Mouse (Mus musculus): ENCODE results near the gene Tmem121b. TPM values are rescaled to one million over a fixed set of nuclear protein-coding genes. Genes with fewer than 3 reads are reported as not detected.
A peak's percentile ranks its signal among the peaks of the same experiment; 100 is the strongest.

Gene Tmem121b
- polyA plus RNA-seq, 1 experiment from 2014 or later: not detected

GRCm38 (mm10) chr6:120488647-120489046 is 5.0 kb downstream of the Tmem121b start:
- Histone ChIP-seq H3K27ac (ENCODE audit: low read depth) (no peak overlapping the region), H3K9ac (replicated peaks) (no peak overlapping the region), H3K9me3 (ENCODE audit: low read length) (no peaks in the 10 kb centered on the region), H3K4me2 (ENCODE audit: low read depth, low read length) (no peak overlapping the region), H3K4me1 (ENCODE audit: insufficient read depth) (peaks cover 38% of the 10 kb centered on the region), H3K4me3 (ENCODE audit: low read depth, low read length) (no peak overlapping the region), H3K36me3 (replicated peaks; ENCODE audit: insufficient read depth, low read length) (peaks cover 3% of the 10 kb centered on the region; the same call in 1 of the 2 replicates), H3K27me3 (ENCODE audit: insufficient read depth, low read length) (peaks cover 29% of the 10 kb centered on the region)
- ATAC-seq (no peak), DNase-seq (no peak)
- 34% methylated on average over 3 of the region's 3 CpGs for WGBS (ENCODE audit: insufficient replicate concordance)
- no peak for TF ChIP-seq EP300 (IDR thresholded peaks at IDR 0.05; ENCODE audit: low read depth)
- no peak for TF ChIP-seq CTCF (IDR thresholded peaks at IDR 0.05; ENCODE audit: low read depth)

- H3K9me3 ChIP-seq (ENCODE audit: low read length): no peaks in the 10 kb centered on the region
- peak overlapping the region; percentile 23; the same call in 1 of the 2 replicates for H3K4me2 ChIP-seq (ENCODE audit: low read depth, low read length)
- peaks cover 4% of the 10 kb centered on the region; the same call in 1 of the 2 replicates for H3K27me3 ChIP-seq (ENCODE audit: insufficient read depth, low read length)
- H3K36me3 ChIP-seq (replicated peaks; ENCODE audit: insufficient read depth, low read length): peaks cover 22% of the 10 kb centered on the region
- WGBS (ENCODE audit: insufficient replicate concordance): 28% methylated on average over 8 of the region's 8 CpGs
- ATAC-seq (no peak), DNase-seq (no peak)
- no peak overlapping the region for H3K27ac ChIP-seq (ENCODE audit: low read depth)
- H3K4me1 ChIP-seq (ENCODE audit: insufficient read depth): peaks cover 27% of the 10 kb centered on the region
- no peak overlapping the region for H3K9ac ChIP-seq (replicated peaks)
- peak; percentile 33 for TF ChIP-seq CTCF (IDR thresholded peaks at IDR 0.05; ENCODE audit: low read depth)
- TF ChIP-seq EP300 (IDR thresholded peaks at IDR 0.05; ENCODE audit: low read depth): no peak
- no peak overlapping the region for H3K4me3 ChIP-seq (ENCODE audit: low read depth, low read length)
Measured at GRCm38 (mm10) chr6:120486051-120486510, 7.5 kb downstream of the Tmem121b start.

GRCm38 (mm10) chr6:120485038-120485437 is 8.6 kb downstream of the Tmem121b start:
- no peak overlapping the region for H3K4me3 ChIP-seq (ENCODE audit: low read depth, low read length)
- no peak overlapping the region for H3K4me2 ChIP-seq (ENCODE audit: low read depth, low read length)
- no peaks in the 10 kb centered on the region for H3K9me3 ChIP-seq (ENCODE audit: low read length)
- DNase-seq (peak; percentile 55), ATAC-seq (peak; percentile 71)
- TF ChIP-seq CTCF (IDR thresholded peaks at IDR 0.05; ENCODE audit: low read depth) (no peak), EP300 (IDR thresholded peaks at IDR 0.05; ENCODE audit: low read depth) (no peak)
- 34% methylated on average over 3 of the region's 3 CpGs for WGBS (ENCODE audit: insufficient replicate concordance)
- peaks cover 30% of the 10 kb centered on the region for H3K36me3 ChIP-seq (replicated peaks; ENCODE audit: insufficient read depth, low read length)
- H3K4me1 ChIP-seq (ENCODE audit: insufficient read depth): peaks cover 30% of the 10 kb centered on the region
- no peak overlapping the region for H3K27ac ChIP-seq (ENCODE audit: low read depth)
- H3K27me3 ChIP-seq (ENCODE audit: insufficient read depth, low read length): no peaks in the 10 kb centered on the region
- H3K9ac ChIP-seq (replicated peaks): no peak overlapping the region

- ATAC-seq (peak; percentile 52; the same call in 1 of the 2 replicates), DNase-seq (peak; percentile 72)
- peaks cover 47% of the 10 kb centered on the region for H3K36me3 ChIP-seq (replicated peaks; ENCODE audit: insufficient read depth, low read length)
- no peaks in the 10 kb centered on the region for H3K9me3 ChIP-seq (ENCODE audit: low read length)
- H3K27me3 ChIP-seq (ENCODE audit: insufficient read depth, low read length): no peaks in the 10 kb centered on the region
- WGBS (ENCODE audit: insufficient replicate concordance): 35% methylated on average over 8 of the region's 8 CpGs
- no peak overlapping the region for H3K27ac ChIP-seq (ENCODE audit: low read depth)
- TF ChIP-seq CTCF (IDR thresholded peaks at IDR 0.05; ENCODE audit: low read depth) (peak; percentile 78), EP300 (IDR thresholded peaks at IDR 0.05; ENCODE audit: low read depth) (no peak)
- H3K4me1 ChIP-seq (ENCODE audit: insufficient read depth): peaks cover 36% of the 10 kb centered on the region
- no peak overlapping the region for H3K4me3 ChIP-seq (ENCODE audit: low read depth, low read length)
- H3K9ac ChIP-seq (replicated peaks): no peak overlapping the region
- H3K4me2 ChIP-seq (ENCODE audit: low read depth, low read length): no peak overlapping the region
Measured at GRCm38 (mm10) chr6:120483211-120483626, 10.4 kb downstream of the Tmem121b start.

- no peak for DNase-seq
- TF ChIP-seq CTCF (IDR thresholded peaks at IDR 0.05; ENCODE audit: low read depth): no peak
- TF ChIP-seq EP300 (IDR thresholded peaks at IDR 0.05; ENCODE audit: low read depth): no peak
- H3K36me3 ChIP-seq (replicated peaks; ENCODE audit: insufficient read depth, low read length): peaks cover 51% of the 10 kb centered on the region
- no peak overlapping the region for H3K4me2 ChIP-seq (ENCODE audit: low read depth, low read length)
- H3K4me1 ChIP-seq (ENCODE audit: insufficient read depth): peaks cover 36% of the 10 kb centered on the region
- no peaks in the 10 kb centered on the region for H3K27me3 ChIP-seq (ENCODE audit: insufficient read depth, low read length)
- H3K27ac ChIP-seq (ENCODE audit: low read depth): no peak overlapping the region
- H3K4me3 ChIP-seq (ENCODE audit: low read depth, low read length): no peak overlapping the region
- 0 out of 2 replicates have a peak, but pooled peaks have one; percentile 2 for ATAC-seq
- 43% methylated on average over 6 of the region's 6 CpGs for WGBS (ENCODE audit: insufficient replicate concordance)
- H3K9ac ChIP-seq (replicated peaks): no peak overlapping the region
- H3K9me3 ChIP-seq (ENCODE audit: low read length): no peaks in the 10 kb centered on the region
Measured at GRCm38 (mm10) chr6:120482756-120483155, 10.9 kb downstream of the Tmem121b start.

- WGBS (ENCODE audit: insufficient replicate concordance): 92% methylated on average over 14 of the region's 14 CpGs
- no peak overlapping the region for H3K27ac ChIP-seq (ENCODE audit: low read depth)
- H3K4me3 ChIP-seq (ENCODE audit: low read depth, low read length): no peak overlapping the region
- peaks cover 58% of the 10 kb centered on the region for H3K36me3 ChIP-seq (replicated peaks; ENCODE audit: insufficient read depth, low read length)
- H3K4me1 ChIP-seq (ENCODE audit: insufficient read depth): peaks cover 36% of the 10 kb centered on the region
- no peak overlapping the region for H3K4me2 ChIP-seq (ENCODE audit: low read depth, low read length)
- TF ChIP-seq CTCF (IDR thresholded peaks at IDR 0.05; ENCODE audit: low read depth) (no peak), EP300 (IDR thresholded peaks at IDR 0.05; ENCODE audit: low read depth) (no peak)
- no peaks in the 10 kb centered on the region for H3K9me3 ChIP-seq (ENCODE audit: low read length)
- DNase-seq: no peak
- no peak for ATAC-seq
- H3K9ac ChIP-seq (replicated peaks): no peak overlapping the region
- no peaks in the 10 kb centered on the region for H3K27me3 ChIP-seq (ENCODE audit: insufficient read depth, low read length)
Measured at GRCm38 (mm10) chr6:120482021-120482420, 11.6 kb downstream of the Tmem121b start.
